Mouse (Mus musculus) layer of hippocampus, adult 9-10 months (tissue): ENCODE measurements around the gene Eef2kmt.

ENCODE experiments used
- DNase-seq: peaks from one replicate; pipeline ENCODE4 v3.0.0; 2022; ENCODE audit warnings: low spot score

The Eef2kmt gene

DNA sequence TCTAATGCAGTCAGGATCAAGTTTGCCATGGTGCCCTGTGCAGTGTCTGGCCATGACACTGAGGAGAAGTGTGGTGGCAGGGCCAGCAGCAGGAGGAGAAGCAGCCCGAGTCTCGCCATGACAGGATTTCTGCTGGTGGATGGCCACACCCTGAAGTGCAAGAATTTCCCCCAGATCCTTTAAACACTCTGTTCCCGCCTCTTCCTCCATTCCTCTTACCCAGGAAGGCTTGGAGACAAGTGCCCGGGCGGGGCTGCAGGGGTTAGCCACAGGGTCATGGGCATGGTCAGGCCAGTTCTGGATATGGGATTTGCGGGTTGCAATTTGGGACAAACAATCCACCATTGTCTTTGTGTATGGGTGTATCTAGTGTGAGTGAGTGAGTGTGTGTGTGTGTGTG is 33.6 kb downstream of the Eef2kmt start, which contains the start of gene AU021092:
AU021092 (minus strand) TSS at position 160 of the 400 bp plus-strand sequence.
- DNase-seq, result no peak

GRCm38 (mm10) chr16:5221403-5221802 is 34.4 kb downstream of the Eef2kmt start:
- DNase-seq, result no peak

- no peak for DNase-seq
Observed at GRCm38 (mm10) chr16:5217341-5218133, 38.2 kb downstream of the Eef2kmt start.

- no peak for DNase-seq
Observed at GRCm38 (mm10) chr16:5216686-5217085, 39.1 kb downstream of the Eef2kmt start.

GRCm38 (mm10) chr16:5214126-5214525 is 41.7 kb downstream of the Eef2kmt start:
- DNase-seq, result no peak

DNA sequence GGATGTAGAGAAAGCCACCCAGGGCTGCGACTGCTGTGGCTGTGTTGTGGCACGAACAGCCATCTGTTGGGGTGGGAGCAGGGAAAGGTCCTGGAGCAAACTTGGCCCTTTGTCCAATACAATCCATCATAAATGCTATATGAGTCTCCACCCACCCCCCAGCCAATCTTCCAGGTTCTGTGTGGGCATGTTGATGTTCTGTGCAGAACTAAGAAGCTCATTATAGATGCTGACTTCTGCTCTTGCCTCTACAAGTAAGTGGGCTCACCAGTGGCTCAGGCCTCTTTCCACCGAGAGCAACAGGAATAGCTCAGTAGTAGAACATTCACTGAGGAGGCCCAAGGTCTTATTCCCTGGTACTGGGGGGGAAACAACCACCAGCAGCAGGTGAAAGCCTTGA is 43.6 kb downstream of the Eef2kmt start:
- no peak for DNase-seq

DNA sequence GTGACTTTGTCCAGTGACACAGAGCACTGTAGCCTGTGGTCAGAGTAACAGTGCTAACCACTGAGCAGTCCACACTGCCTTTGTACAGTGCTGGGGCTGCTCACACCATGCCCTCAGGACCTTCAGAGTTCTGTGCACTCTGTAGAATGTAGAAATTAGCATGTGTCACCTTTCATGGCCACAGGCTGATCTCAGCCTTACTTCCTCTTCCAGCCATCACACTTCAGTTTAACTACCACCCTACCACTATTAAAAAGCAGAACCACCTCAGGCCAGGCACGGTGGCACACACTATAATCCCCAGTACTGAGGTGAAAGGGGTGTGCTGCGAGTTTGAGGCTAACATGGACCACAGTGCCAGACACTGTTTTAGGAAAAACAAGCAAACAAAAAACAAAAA is 45.4 kb downstream of the Eef2kmt start:
- DNase-seq, result no peak

- peak; percentile 38 for DNase-seq
Observed at GRCm38 (mm10) chr16:5206051-5206450, 49.7 kb downstream of the Eef2kmt start.

GRCm38 (mm10) chr16:5205431-5205970 is 50.3 kb downstream of the Eef2kmt start:
- no peak for DNase-seq

- peak; percentile 67 for DNase-seq
Observed at GRCm38 (mm10) chr16:5203668-5204433, 51.9 kb downstream of the Eef2kmt start, which contains the start of gene Nagpa. Gene Nagpa, minus strand, starts transcription at chr16:5204012.

DNA sequence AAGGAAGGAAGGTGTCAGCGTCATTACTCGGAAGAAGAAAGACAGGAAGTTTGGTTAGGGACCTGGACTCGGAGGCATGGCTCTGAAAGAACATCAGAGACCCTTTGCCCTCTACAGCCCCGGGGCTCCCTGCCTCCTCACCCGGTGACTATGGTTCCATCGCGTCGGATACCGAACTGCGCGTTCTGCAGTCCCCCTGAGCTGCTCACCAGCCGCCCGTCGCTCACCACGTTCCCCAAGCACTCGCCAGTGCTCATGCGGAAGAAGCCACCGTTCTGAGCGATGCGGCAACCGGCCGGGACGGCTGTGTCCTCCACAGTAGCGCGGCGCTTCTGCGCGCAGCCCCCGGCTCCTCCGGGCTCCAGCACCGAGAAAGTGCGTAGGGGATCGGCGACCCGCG is 52.6 kb downstream of the Eef2kmt start:
- DNase-seq, result no peak

GRCm38 (mm10) chr16:5202681-5203080 is 53.1 kb downstream of the Eef2kmt start:
- peak; percentile 50 for DNase-seq

- no peak for DNase-seq
Observed at GRCm38 (mm10) chr16:5195080-5195479, 60.7 kb downstream of the Eef2kmt start.
